Mouse (Mus musculus) left cerebral cortex, adult 8-10 months (tissue): ENCODE measurements around the gene Rps6kb1. TPM values are rescaled to one million over a fixed set of nuclear protein-coding genes. Genes with fewer than 3 reads are reported as not detected.

Experiments used
- DNase-seq, 2 experiments: peaks; one replicate each; pipeline ENCODE4 v3.0.0; 2022; ENCODE audit warnings: low spot score in 2 of 2
- total RNA-seq, 4 experiments: library from RNA; stranded (reverse); gene quantifications; 2 replicates each; pipeline ENCODE4 v1.2.4; 2022

Gene Rps6kb1
- 10 to 100 TPM; 39.0 to 44.0 (median 39.5) TPM for total RNA-seq

- peak; percentile 93 to 99 for DNase-seq
These were observed at the start of gene Rps6kb1, which contains the start of gene Tubd1 for GRCm38 (mm10) chr11:86544639-86545299. TSS of gene Rps6kb1 (minus strand) at chr11:86544805. TSS of gene Tubd1 (plus strand) at chr11:86544991.

- DNase-seq, result no peak
These were observed 48.8 kb upstream of the Rps6kb1 start for GRCm38 (mm10) chr11:86593443-86593842.

- DNase-seq, result no peak
These were observed 48.4 kb upstream of the Rps6kb1 start for GRCm38 (mm10) chr11:86592993-86593392.

GRCm38 (mm10) chr11:86591931-86592616 is 47.5 kb upstream of the Rps6kb1 start:
- DNase-seq, result no peak

- DNase-seq, result no peak
These were observed 46.8 kb upstream of the Rps6kb1 start for GRCm38 (mm10) chr11:86591301-86591845.

- peak in 1 of 2 experiments; percentile 28 for DNase-seq
These were observed 46.0 kb upstream of the Rps6kb1 start for GRCm38 (mm10) chr11:86590579-86590978.

- no peak for DNase-seq
These were observed 45.5 kb upstream of the Rps6kb1 start for GRCm38 (mm10) chr11:86590066-86590465.

- DNase-seq, result no peak
These were observed 44.1 kb upstream of the Rps6kb1 start for GRCm38 (mm10) chr11:86588583-86589298.

- no peak for DNase-seq
These were observed 43.2 kb upstream of the Rps6kb1 start for GRCm38 (mm10) chr11:86587830-86588229.

GRCm38 (mm10) chr11:86586868-86587792 is 42.5 kb upstream of the Rps6kb1 start:
- no peak for DNase-seq

- DNase-seq, result no peak
These were observed 41.7 kb upstream of the Rps6kb1 start for GRCm38 (mm10) chr11:86586177-86586867.

- DNase-seq, result no peak
These were observed 41.0 kb upstream of the Rps6kb1 start for GRCm38 (mm10) chr11:86585598-86585984.

- no peak for DNase-seq
These were observed 40.4 kb upstream of the Rps6kb1 start for GRCm38 (mm10) chr11:86584898-86585597.

GRCm38 (mm10) chr11:86583990-86584897 is 39.6 kb upstream of the Rps6kb1 start:
- no peak for DNase-seq

GRCm38 (mm10) chr11:86583313-86583825 is 38.8 kb upstream of the Rps6kb1 start:
- no peak for DNase-seq

GRCm38 (mm10) chr11:86582543-86583260 is 38.1 kb upstream of the Rps6kb1 start:
- no peak for DNase-seq

GRCm38 (mm10) chr11:86581943-86582542 is 37.4 kb upstream of the Rps6kb1 start:
- no peak for DNase-seq
